Mouse (Mus musculus) kidney, postnatal 10 days (tissue): Measurements from ENCODE around the gene Zfp865.
"Not testable (repeated sequence)": the region's sequence is repeated elsewhere in the genome, so short reads cannot be mapped to it uniquely, and the experiment has no call there.

Experiments
- DNase-seq: peaks from one replicate; pipeline ENCODE4 v3.0.0; 2021; ENCODE audit warnings: mixed read lengths

Gene Zfp865

DNA sequence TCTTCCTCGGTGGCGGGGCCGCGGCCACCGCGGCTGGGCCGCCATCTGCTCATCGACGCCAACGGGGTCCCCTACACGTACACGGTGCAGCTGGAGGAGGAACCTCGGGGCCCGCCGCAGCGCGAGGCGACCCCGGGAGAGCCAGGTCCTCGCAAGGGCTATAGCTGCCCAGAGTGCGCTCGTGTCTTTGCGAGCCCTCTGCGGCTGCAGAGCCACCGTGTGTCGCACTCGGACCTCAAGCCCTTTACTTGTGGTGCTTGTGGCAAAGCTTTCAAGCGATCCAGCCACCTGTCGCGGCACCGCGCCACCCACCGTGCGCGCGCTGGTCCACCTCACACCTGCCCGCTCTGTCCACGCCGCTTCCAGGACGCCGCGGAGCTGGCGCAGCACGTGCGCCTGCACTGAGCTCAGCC lies 32.8 kb downstream of the Zfp865 start:
- DNase-seq, result no peak

GRCm38 (mm10) chr7:5053456-5054179 lies 33.4 kb downstream of the Zfp865 start:
- no peak for DNase-seq

DNA sequence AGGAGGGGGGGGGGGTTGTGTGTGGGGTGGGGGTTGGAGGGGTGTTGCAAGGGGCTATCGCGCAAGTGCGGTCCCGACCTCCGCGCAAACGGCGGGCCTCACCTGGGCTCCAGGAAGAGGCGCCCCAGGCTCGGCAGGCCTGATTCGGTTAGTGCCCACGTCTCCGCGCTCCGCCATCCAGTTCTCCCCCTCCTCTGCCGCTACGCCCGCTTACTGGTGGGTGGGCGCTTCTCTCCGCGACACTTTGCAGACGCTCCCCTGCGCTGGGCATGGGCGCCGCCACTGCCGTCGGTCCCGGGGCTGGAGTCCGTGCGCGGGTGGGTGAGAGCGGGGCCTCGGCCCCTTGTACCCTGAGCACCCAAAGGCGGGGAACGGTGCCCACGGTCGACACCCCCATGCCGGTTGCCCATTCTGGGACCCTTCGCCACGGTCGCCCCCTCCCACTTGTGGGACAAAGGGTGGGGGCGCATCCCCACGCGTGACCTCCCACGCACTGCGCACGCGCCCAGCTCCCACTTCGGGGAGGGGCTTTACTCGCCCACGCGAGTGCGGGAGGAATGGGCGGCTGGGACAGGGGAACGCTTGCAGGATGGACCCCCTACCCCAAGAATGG lies 36.6 kb downstream of the Zfp865 start:
- DNase-seq, result peak; percentile 47

GRCm38 (mm10) chr7:5057381-5057780 lies 37.2 kb downstream of the Zfp865 start:
- no peak for DNase-seq

GRCm38 (mm10) chr7:5057804-5058203 lies 37.6 kb downstream of the Zfp865 start:
- peak; percentile 33 for DNase-seq

GRCm38 (mm10) chr7:5058631-5059030 lies 38.5 kb downstream of the Zfp865 start:
- no peak for DNase-seq

DNA sequence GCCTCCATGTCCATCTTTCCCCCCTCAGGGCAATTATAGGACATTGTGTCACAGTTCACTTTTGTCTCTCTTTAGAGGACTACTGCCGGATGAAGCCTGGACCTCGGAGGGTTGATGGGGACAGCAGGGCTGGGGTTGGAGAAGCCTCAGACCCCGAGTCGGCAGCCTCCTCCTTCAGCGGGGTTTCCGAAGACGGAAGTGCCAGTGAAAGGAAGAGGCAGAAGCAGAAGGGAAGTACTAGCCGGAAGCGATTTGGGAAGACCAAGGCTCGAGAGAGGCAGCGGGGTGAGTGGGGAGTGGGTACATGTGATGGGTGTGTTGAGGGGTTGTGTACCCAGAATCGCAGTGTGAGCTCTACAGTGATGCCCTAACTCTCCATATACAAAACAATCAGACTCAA lies 39.2 kb downstream of the Zfp865 start:
- no peak for DNase-seq

DNA sequence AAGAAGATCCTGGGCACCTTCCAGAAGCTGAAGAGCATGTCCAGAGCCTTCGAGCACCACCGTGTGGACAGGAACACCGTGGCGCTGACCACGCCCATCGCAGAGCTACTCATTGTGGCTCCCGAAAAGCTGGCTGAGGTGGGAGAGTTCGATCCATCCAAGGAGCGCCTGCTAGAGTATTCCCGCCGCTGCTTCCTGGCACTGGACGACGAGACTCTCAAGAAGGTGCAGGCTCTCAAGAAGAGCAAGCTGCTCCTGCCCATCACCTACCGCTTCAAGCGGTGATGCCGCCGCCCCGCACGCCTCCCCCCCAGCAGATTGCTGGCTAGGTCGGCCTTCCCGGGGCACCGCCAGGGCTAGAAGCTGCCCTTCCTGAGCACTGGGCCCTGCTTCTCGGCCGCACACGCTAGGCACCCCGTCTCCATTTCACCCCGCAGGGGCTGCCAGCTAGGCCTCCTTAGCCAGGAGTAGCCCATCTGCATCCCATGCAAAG lies 40.1 kb downstream of the Zfp865 start:
- peak; percentile 90 for DNase-seq

DNA sequence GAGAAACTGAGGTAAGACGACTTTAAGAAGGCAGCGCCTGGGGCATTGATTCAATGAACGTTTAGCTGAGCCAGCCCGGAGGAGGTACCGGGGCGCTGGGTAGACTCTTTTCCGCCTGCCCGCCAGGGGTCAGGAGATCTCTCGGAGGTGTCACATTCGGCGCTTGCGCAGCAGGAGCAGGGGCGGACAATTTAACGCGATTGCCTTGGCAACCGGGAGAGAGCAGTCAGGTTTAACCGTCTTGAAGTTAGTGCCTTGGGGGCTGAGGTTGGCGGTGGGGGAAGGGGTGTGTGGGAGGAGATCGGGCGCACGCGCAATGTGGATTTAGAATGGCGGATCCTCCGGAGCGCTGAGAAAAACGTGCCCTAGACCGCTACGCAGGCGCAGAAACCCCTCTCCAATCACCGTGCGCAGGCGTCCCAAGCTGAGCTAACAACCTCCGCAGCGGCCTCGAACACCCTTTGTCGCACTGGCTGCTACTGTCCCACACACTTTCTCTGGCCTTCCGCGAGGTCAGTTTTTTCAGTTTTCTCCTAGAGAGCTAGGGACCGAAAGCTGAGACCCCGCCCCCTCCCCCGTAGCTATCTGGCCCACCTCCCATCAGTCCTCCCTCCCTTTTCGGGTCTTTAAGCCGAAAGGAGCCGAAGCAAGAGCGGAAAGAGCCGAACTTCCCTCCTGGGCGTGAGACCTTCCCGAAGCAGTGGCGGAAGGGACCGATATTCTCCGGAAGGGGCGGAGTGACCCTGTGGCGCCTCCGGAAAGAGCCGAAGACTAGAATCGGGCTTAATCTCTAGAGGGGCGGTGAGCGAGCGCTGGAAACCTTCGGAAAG lies 41.0 kb downstream of the Zfp865 start:
- DNase-seq, result peak; percentile 99

DNA sequence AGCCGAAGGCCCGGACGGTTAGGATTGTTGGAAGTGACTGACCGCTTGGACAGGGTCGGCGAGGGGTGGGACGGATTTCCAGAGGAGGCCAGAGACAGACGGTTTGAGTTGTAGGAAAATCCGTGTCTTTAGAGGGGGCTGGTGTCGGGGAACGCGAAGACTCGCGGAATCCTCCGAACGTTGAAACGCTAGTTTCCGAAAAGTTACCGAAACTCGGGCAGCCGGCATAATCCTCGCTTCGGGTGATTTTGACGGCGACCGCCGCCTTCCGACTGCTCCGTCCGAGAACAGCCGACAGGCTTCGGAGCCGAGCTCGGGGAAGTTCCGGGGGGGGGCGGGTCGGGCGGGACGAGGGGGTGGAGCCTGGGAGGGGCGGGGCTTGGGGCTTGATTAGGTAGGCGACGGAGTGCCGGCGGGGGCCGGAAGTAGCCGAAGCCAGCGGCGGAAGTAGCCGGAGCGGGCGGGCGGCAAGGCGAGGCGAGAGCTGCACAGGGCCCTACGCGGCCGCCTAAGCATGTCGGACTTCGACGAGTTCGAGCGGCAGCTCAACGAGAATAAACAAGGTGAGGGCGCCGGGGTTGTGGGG lies 41.7 kb downstream of the Zfp865 start, which contains the start of gene U2af2:
U2af2 (plus strand) TSS at position 370 of the 586 bp plus-strand sequence.
- peak; percentile 98 for DNase-seq

DNA sequence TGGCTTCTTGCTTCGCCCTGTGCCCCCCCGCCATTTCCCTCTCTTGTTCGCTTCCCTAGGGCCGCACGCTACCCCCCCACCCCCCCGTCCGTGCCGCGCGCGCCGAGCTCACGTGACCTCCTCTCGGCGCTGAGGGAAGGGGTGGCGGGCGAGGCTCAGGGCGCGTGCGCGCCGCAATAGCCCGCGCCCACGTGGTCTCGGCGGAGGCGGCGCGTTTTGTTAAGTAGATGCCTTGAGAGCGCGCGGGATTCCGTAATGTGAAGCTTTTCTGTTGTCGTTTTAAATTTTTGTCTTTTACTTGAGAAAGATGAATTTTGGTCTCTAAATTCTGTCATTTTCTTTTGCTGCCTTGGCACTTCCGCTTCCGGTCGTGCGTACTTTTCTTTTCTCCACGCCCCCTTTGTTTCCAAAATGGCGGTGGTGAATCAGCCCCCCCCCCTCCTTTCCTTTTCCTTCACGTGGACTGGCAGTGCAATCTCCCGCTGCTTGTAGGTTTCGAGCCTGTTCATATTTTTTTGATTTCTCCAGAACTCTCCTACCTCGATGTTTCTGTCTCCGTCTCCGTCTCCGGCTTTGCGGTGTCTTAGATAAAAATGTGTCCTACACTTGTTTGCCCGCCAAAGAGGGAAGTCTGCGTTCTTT lies 42.3 kb downstream of the Zfp865 start:
- peak; percentile 83 for DNase-seq

GRCm38 (mm10) chr7:5064886-5065285 lies 44.7 kb downstream of the Zfp865 start:
- no peak for DNase-seq

- no peak for DNase-seq
Measured at GRCm38 (mm10) chr7:5073586-5073985, 53.4 kb downstream of the Zfp865 start.

DNA sequence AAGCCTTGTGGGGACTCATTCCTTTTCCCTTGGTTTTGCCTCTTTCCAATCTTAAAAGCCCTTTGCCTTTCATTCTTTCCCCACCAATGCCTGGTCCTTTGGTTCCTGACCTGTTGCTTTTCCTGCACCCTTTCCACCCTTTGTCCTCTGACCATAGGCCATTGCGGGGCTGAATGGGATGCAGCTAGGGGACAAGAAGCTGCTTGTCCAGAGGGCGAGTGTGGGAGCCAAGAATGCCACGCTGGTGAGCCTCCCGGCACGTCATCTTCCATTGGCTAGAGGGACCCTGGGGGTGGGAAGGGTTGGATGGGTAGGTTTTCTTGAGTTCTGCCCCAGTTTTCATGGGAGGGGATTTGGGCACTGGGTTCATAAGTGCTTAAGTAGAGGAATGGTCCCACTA lies 54.8 kb downstream of the Zfp865 start:
- no peak for DNase-seq

- no peak for DNase-seq
Measured at GRCm38 (mm10) chr7:5076931-5077330, 56.8 kb downstream of the Zfp865 start.

DNA sequence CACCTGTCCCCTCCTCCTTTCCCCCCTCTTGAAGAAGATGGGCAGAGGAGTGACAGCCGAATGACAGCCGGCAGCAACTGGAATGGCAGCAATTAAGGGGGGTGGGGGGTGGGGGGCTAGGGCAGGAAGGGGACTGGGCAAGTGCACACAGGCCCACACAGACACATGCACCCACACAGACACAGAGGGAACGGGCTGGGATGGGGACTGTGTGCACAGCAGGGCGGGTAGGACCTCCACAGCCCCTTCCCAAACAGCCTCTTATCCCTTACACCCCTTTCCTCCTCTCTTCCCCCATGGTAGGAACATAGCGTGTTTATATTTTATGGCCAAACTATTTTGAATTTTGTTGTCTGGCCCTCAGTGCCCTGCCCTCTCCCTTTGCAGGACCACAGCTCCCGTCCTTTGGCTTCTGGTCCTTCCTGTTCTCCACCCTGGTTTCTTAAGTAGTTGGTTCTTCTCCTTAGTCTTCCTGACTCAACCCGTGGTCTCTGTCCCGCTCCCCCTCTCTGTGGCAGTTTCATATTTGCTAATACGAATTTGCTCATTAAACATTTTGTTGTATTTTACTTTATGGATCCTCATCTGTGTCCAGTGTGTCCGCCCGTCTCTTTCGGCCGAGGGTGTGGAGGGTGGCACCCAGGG lies 59.3 kb downstream of the Zfp865 start:
- DNase-seq, result not testable (repeated sequence)

DNA sequence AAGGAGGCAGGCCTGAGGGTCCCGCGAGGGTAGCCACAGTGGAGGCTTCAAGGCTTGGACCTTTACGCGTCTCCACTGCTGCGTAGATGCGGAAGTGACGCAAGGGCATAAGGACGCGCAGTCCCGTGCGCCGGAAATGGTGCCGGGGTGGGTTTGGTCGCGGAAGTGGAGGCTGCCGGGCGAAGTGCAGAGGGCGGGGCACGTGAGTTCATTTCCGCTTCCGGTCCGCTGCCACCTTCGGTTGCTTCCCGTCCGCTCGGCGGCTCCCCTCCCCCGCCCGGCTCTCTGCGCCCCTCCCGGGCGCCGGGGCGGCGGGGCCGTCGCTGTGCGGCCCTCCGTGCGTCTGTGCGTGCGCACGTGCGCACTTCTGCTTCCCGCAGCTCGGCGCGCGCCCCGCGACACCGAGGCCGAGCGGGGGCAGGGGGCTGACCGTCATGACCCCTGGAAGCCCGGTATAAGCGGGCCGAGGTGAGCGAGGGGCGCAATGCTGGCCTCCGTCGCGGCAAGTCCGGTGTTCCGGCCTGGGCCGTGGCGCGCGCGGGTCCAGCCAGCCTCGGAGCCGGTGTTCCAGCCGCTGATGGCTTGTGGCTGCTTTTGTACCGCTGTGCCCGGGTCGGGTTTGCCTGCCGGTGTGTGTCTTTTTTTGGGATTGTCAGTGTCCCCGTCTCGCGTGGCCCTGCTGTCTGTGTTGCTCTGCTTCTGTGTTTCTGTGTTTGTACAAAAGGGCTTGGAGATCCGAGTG lies 60.0 kb downstream of the Zfp865 start, which contains the start of gene Epn1:
Epn1 (plus strand) TSS at position 226 of the 742 bp plus-strand sequence.
- peak; percentile 99 for DNase-seq

DNA sequence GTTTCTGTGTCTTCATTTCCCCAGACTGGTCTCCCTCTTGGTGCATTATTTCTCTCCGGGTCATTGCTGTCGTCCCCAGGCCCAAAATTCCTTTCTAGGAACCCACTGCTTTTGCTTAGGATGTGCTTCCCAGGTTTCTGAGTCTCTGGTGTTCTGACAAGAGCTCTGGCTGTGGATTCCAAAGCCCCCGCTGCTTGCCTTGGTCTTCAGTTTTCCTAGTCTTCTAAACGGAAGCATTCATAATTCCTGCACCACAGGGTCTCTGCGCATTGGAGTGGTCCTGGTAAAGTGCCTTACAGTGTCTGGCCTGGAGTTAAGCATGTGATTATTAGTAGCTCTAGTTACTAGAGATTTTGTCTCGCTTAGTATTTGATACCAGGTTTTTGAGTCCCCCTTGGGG lies 60.6 kb downstream of the Zfp865 start:
- no peak for DNase-seq

DNA sequence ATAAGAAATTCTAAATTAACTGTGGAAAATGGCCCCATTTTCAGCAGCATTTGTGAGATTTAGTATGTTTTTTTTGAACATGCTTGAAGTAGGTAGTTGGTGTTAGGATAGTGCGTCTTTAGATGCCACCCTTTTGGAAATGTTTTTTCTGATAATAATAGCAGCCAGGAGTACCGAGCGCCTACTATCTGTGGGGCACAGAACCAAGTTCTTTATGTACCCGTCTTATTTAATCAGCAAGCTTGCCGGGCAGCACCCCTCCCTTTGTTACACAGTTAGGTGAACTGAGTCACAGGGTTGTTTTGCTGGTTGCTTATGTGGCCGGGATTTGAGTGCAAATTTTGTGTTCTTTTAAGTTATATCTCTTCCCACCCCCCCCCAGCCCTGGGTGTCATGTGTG lies 61.1 kb downstream of the Zfp865 start:
- no peak for DNase-seq

DNA sequence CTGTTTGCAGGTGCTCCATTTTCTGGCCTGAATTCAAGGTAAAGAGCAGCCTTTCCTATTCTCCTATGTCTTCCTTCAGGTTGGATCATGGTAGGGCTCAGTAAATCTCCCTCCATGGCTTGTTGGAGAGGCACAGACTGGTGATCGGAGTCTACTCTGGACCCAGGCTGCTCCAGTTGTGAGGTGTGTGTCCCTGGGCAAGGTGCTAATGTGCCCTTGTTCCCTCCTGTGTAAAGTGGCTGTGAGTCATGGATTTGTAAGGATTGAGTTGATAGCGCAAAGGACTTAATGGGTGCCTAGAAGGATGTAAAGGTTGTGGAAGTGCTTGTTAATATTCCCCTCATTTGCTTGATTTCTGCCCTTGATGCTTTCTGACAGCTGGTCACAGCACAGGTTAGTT lies 61.8 kb downstream of the Zfp865 start:
- no peak for DNase-seq
